Mouse (Mus musculus) kidney, postnatal 14 days (tissue): ENCODE data around the gene Myo1d.

Source experiments
- DNase-seq: peaks from one replicate; pipeline ENCODE4 v3.0.0; 2022; ENCODE audit warnings: mixed read lengths

The Myo1d gene

GRCm38 (mm10) chr11:80719014-80719413 lies 60.8 kb downstream of the Myo1d start:
- DNase-seq, result no peak

GRCm38 (mm10) chr11:80718036-80718435 lies 61.8 kb downstream of the Myo1d start:
- no peak for DNase-seq

- DNase-seq, result peak; percentile 54
Measured at GRCm38 (mm10) chr11:80715115-80715514, 64.7 kb downstream of the Myo1d start.

- DNase-seq, result no peak
Measured at GRCm38 (mm10) chr11:80713705-80714104, 66.1 kb downstream of the Myo1d start.

GRCm38 (mm10) chr11:80712201-80712600 lies 67.6 kb downstream of the Myo1d start:
- DNase-seq, result no peak

- DNase-seq, result peak; percentile 63
Measured at GRCm38 (mm10) chr11:80711336-80711735, 68.5 kb downstream of the Myo1d start.

GRCm38 (mm10) chr11:80700611-80701010 lies 79.2 kb downstream of the Myo1d start:
- no peak for DNase-seq

GRCm38 (mm10) chr11:80698721-80699120 lies 81.1 kb downstream of the Myo1d start:
- DNase-seq, result no peak

GRCm38 (mm10) chr11:80696350-80696749 lies 83.5 kb downstream of the Myo1d start:
- peak; percentile 56 for DNase-seq

GRCm38 (mm10) chr11:80684603-80685002 lies 95.2 kb downstream of the Myo1d start:
- no peak for DNase-seq

- peak; percentile 58 for DNase-seq
Measured at GRCm38 (mm10) chr11:80682745-80683144, 97.1 kb downstream of the Myo1d start.

GRCm38 (mm10) chr11:80673013-80673412 lies 106.8 kb downstream of the Myo1d start:
- no peak for DNase-seq

- peak; percentile 45 for DNase-seq
Measured at GRCm38 (mm10) chr11:80670391-80670790, 109.4 kb downstream of the Myo1d start.

GRCm38 (mm10) chr11:80669934-80670333 lies 109.9 kb downstream of the Myo1d start:
- DNase-seq, result no peak

- DNase-seq, result no peak
Measured at GRCm38 (mm10) chr11:80666211-80666610, 113.6 kb downstream of the Myo1d start.

GRCm38 (mm10) chr11:80664261-80664660 lies 115.6 kb downstream of the Myo1d start:
- no peak for DNase-seq

- no peak for DNase-seq
Measured at GRCm38 (mm10) chr11:80645111-80645510, 134.7 kb downstream of the Myo1d start.

GRCm38 (mm10) chr11:80628992-80629865 lies 150.6 kb downstream of the Myo1d start:
- DNase-seq, result no peak

GRCm38 (mm10) chr11:80628581-80628980 lies 151.2 kb downstream of the Myo1d start:
- DNase-seq, result no peak

- DNase-seq, result no peak
Measured at GRCm38 (mm10) chr11:80623038-80623380, 156.8 kb downstream of the Myo1d start.

- no peak for DNase-seq
Measured at GRCm38 (mm10) chr11:80622233-80623037, 157.4 kb downstream of the Myo1d start.

GRCm38 (mm10) chr11:80614949-80615725 lies 164.7 kb downstream of the Myo1d start:
- no peak for DNase-seq

GRCm38 (mm10) chr11:80614418-80614817 lies 165.4 kb downstream of the Myo1d start:
- peak; percentile 30 for DNase-seq
